Mouse (Mus musculus) embryonic facial prominence, embryonic 14.5 days (tissue): Measurements from ENCODE around the gene Ripor1. TPM values are rescaled to one million over a fixed set of nuclear protein-coding genes. Genes with fewer than 3 reads are reported as not detected.

Experiments used
- ATAC-seq: fragments of 200-750 bp; cut with Nextera tagmentation; 2 replicates; pipeline ENCODE4 v1.8.0; 2017; ENCODE audit warnings: low read depth, moderate number of reproducible peaks, moderate TSS enrichment
- DNase-seq: peaks from one replicate; pipeline ENCODE4 v3.0.0-alpha.2; 2015; ENCODE audit warnings: low spot score
- H3K27ac ChIP-seq: fragments of 300-500 bp; sonication (generic); replicated peaks from 2 replicates; pipeline ENCODE4 v1.5.1; 2014; ENCODE audit warnings: low read depth, mild to moderate bottlenecking, low read length, moderate library complexity
- H3K27me3 ChIP-seq: fragments of 300-500 bp; sonication (generic); replicated peaks from 2 replicates; pipeline ENCODE4 v1.6.1; 2014; ENCODE audit warnings: low read length; ENCODE audit not compliant: control insufficient read depth, insufficient read depth
- H3K36me3 ChIP-seq: fragments of 300-500 bp; sonication (generic); 2 replicates; pipeline ENCODE4 v1.6.1; 2014; ENCODE audit warnings: low read length, mixed read lengths; ENCODE audit not compliant: control insufficient read depth, insufficient read depth
- H3K4me1 ChIP-seq: fragments of 300-500 bp; sonication (generic); 2 replicates; pipeline ENCODE4 v1.6.1; 2014; ENCODE audit warnings: antibody characterized with exemption, low read length; ENCODE audit not compliant: control insufficient read depth, insufficient read depth
- H3K4me2 ChIP-seq: fragments of 300-500 bp; sonication (generic); 2 replicates; pipeline ENCODE4 v1.6.1; 2014; ENCODE audit warnings: low read depth, mild to moderate bottlenecking, low read length, moderate library complexity, mixed read lengths
- H3K4me3 ChIP-seq: fragments of 300-500 bp; sonication (generic); 2 replicates; pipeline ENCODE4 v1.5.1; 2014; ENCODE audit warnings: low read depth, mild to moderate bottlenecking, low read length
- H3K9ac ChIP-seq: fragments of 300-500 bp; sonication (generic); 2 replicates; pipeline ENCODE4 v1.6.1; 2014; ENCODE audit warnings: low read depth, mild to moderate bottlenecking, low read length, moderate library complexity, mixed read lengths
- H3K9me3 ChIP-seq: fragments of 300-500 bp; sonication (generic); 2 replicates; pipeline ENCODE4 v1.6.1; 2016; ENCODE audit warnings: low read length; ENCODE audit not compliant: control insufficient read depth
- WGBS: fragments of 180-500 bp; shearing (Covaris S2); extraction: QIAGEN DNeasy Blood & Tissue Kit; methylation state at CpG from one replicate; pipeline ENCODE4 v1.1.7; 2014; 5-methylcytosine and 5-hydroxymethylcytosine counted together
- microRNA counts: library from miRNA; unstranded; fragments of <30 nt; microRNA quantifications from one replicate; lab custom pipeline; 2017
- microRNA-seq: library from miRNA; unstranded; fragments of <30 nt; microRNA quantifications from one replicate; pipeline ENCODE4, GENCODE M21; 2016; ENCODE audit warnings: borderline number of aligned reads
- polyA plus RNA-seq: library from polyadenylated mRNA; unstranded; fragments of >200 nt; fragmentation: Nextera tagmentation; extraction: Ambion mirVana; gene quantifications from 2 replicates; pipeline ENCODE4 v1.2.1, GENCODE M21; 2014

Gene Ripor1
- polyA plus RNA-seq, 1 experiment from 2014 or later: 23.6 TPM

- Histone ChIP-seq H3K9ac (peak overlapping the region; percentile 99), H3K9me3 (no peaks in the 10 kb centered on the region), H3K27ac (0 out of 2 replicates have a peak overlapping the region, but pooled peaks have one; percentile 99), H3K36me3 (peaks cover 14% of the 10 kb centered on the region; the same call in 1 of the 2 replicates), H3K4me1 (peaks cover 14% of the 10 kb centered on the region), H3K4me2 (peak overlapping the region; percentile 67), H3K27me3 (no peaks in the 10 kb centered on the region), H3K4me3 (peak overlapping the region; percentile 91)
- DNase-seq: no peak
- WGBS: 81% methylated on average over 4 of the region's 4 CpGs
- ATAC-seq: no peak
Measured at GRCm38 (mm10) chr8:105638510-105638909, 33.5 kb downstream of the Ripor1 start.

- Histone ChIP-seq H3K27ac (no peak overlapping the region), H3K9ac (no peak overlapping the region), H3K36me3 (peaks cover 25% of the 10 kb centered on the region), H3K27me3 (no peaks in the 10 kb centered on the region), H3K4me1 (peaks cover 14% of the 10 kb centered on the region), H3K9me3 (no peaks in the 10 kb centered on the region), H3K4me3 (no peak overlapping the region), H3K4me2 (no peak overlapping the region)
- ATAC-seq (no peak), DNase-seq (no peak)
- WGBS: 83% methylated on average over 1 of the region's 1 CpGs
Measured at GRCm38 (mm10) chr8:105639835-105640234, 34.8 kb downstream of the Ripor1 start.

GRCm38 (mm10) chr8:105640511-105640910 lies 35.5 kb downstream of the Ripor1 start:
- peaks cover 14% of the 10 kb centered on the region for H3K4me1 ChIP-seq
- H3K9ac ChIP-seq: no peak overlapping the region
- no peak overlapping the region for H3K4me2 ChIP-seq
- H3K9me3 ChIP-seq: no peaks in the 10 kb centered on the region
- 79% methylated on average over 2 of the region's 2 CpGs for WGBS
- DNase-seq: no peak
- no peak overlapping the region for H3K27ac ChIP-seq
- H3K27me3 ChIP-seq: no peaks in the 10 kb centered on the region
- H3K4me3 ChIP-seq: no peak overlapping the region
- peaks cover 32% of the 10 kb centered on the region for H3K36me3 ChIP-seq
- ATAC-seq: no peak

- WGBS: 96% methylated on average over 1 of the region's 1 CpGs
- no peaks in the 10 kb centered on the region for H3K27me3 ChIP-seq
- peaks cover 52% of the 10 kb centered on the region for H3K36me3 ChIP-seq
- no peak overlapping the region for H3K27ac ChIP-seq
- DNase-seq (no peak), ATAC-seq (no peak)
- no peak overlapping the region for H3K4me3 ChIP-seq
- no peak overlapping the region for H3K4me2 ChIP-seq
- no peaks in the 10 kb centered on the region for H3K4me1 ChIP-seq
- no peaks in the 10 kb centered on the region for H3K9me3 ChIP-seq
- no peak overlapping the region for H3K9ac ChIP-seq
Measured at GRCm38 (mm10) chr8:105645205-105645604, 40.1 kb downstream of the Ripor1 start.

- Histone ChIP-seq H3K27ac (no peak overlapping the region), H3K4me2 (no peak overlapping the region), H3K4me1 (no peaks in the 10 kb centered on the region), H3K36me3 (peaks cover 62% of the 10 kb centered on the region), H3K4me3 (no peak overlapping the region), H3K9me3 (no peaks in the 10 kb centered on the region), H3K27me3 (no peaks in the 10 kb centered on the region), H3K9ac (no peak overlapping the region)
- 97% methylated on average over 1 of the region's 1 CpGs for WGBS
- no peak for DNase-seq
- ATAC-seq: no peak
Measured at GRCm38 (mm10) chr8:105648929-105649328, 43.9 kb downstream of the Ripor1 start.

- DNase-seq: no peak
- ATAC-seq: no peak
- H3K27me3 ChIP-seq: no peaks in the 10 kb centered on the region
Measured at GRCm38 (mm10) chr8:105657641-105658040, 52.6 kb downstream of the Ripor1 start.

GRCm38 (mm10) chr8:105661167-105661566 lies 56.1 kb downstream of the Ripor1 start:
- Histone ChIP-seq H3K36me3 (peaks cover 36% of the 10 kb centered on the region), H3K9me3 (no peaks in the 10 kb centered on the region), H3K27me3 (no peaks in the 10 kb centered on the region), H3K4me3 (no peak overlapping the region), H3K9ac (no peak overlapping the region), H3K4me1 (no peaks in the 10 kb centered on the region), H3K4me2 (no peak overlapping the region), H3K27ac (no peak overlapping the region)
- DNase-seq (peak; percentile 42), ATAC-seq (no peak)
- WGBS: 78% methylated on average over 3 of the region's 3 CpGs

More at GRCm38 (mm10) chr8:105657641-105658040, 52.6 kb downstream of the Ripor1 start:
- no peak overlapping the region for H3K27ac ChIP-seq
- no peaks in the 10 kb centered on the region for H3K9me3 ChIP-seq
- no peak overlapping the region for H3K4me2 ChIP-seq
- peaks cover 36% of the 10 kb centered on the region for H3K36me3 ChIP-seq
- H3K4me1 ChIP-seq: no peaks in the 10 kb centered on the region
- H3K4me3 ChIP-seq: no peak overlapping the region
- no peak overlapping the region for H3K9ac ChIP-seq

MicroRNA genes within 50 kb of the gene (microRNA counts, 519-probe panel; counts per million panel counts)
- microRNA mmu-miR-1966 (lab: Ali Mortazavi, UCI): 2,562 counts per million, percentile 53 among the panel's probes with 10 or more counts

Small RNA genes within 50 kb of the gene (microRNA-seq; reads per million reads assigned to microRNA genes)
- gene Mir1966: not detected

Other genes with a start within 250 kb of the Ripor1 start
- gene Plekhg4, start 232.0 kb upstream of the Ripor1 start, polyA plus RNA-seq: 0.25 and 0.63 TPM in 2 replicates
- not detected in 2 replicates for gene Kctd19, start 191.8 kb upstream of the Ripor1 start, polyA plus RNA-seq
- gene Lrrc36, start 191.7 kb upstream of the Ripor1 start, polyA plus RNA-seq: 0.46 and 0.58 TPM in 2 replicates
- gene Tppp3, start 133.7 kb upstream of the Ripor1 start, polyA plus RNA-seq: 186 and 243 TPM in 2 replicates
- gene Zdhhc1, start 108.4 kb upstream of the Ripor1 start, polyA plus RNA-seq: 30.1 and 38.6 TPM in 2 replicates
- gene Hsd11b2, start 86.5 kb upstream of the Ripor1 start, polyA plus RNA-seq: 1.1 and 2.2 TPM in 2 replicates
- 92.7 and 102 TPM in 2 replicates for gene Atp6v0d1, start 39.2 kb upstream of the Ripor1 start, polyA plus RNA-seq
- gene Ctcf, start 31.3 kb downstream of the Ripor1 start, polyA plus RNA-seq: 80.9 and 82.5 TPM in 2 replicates
- 1.7 and 1.9 TPM in 2 replicates for gene Agrp, start 32.1 kb downstream of the Ripor1 start, polyA plus RNA-seq
- 1.1 and 1.4 TPM in 2 replicates for gene Carmil2, start 81.0 kb downstream of the Ripor1 start, polyA plus RNA-seq
- 56.4 and 58.7 TPM in 2 replicates for gene Acd, start 95.8 kb downstream of the Ripor1 start, polyA plus RNA-seq
- 17.8 and 18.4 TPM in 2 replicates for gene Pard6a, start 95.9 kb downstream of the Ripor1 start, polyA plus RNA-seq
- gene 4933405L10Rik, start 102.4 kb downstream of the Ripor1 start, polyA plus RNA-seq: 0.42 TPM in 1 of 2 replicates, not detected in the other
- gene Enkd1, start 103.0 kb downstream of the Ripor1 start, polyA plus RNA-seq: 20.7 and 20.8 TPM in 2 replicates
- gene Gfod2, start 153.4 kb downstream of the Ripor1 start, polyA plus RNA-seq: 14.7 and 15.1 TPM in 2 replicates
- gene Ranbp10, start 222.1 kb downstream of the Ripor1 start, polyA plus RNA-seq: 10.8 and 11.2 TPM in 2 replicates
- 0.52 and 3.4 TPM in 2 replicates for gene Tsnaxip1, start 222.5 kb downstream of the Ripor1 start, polyA plus RNA-seq
- gene Cenpt, start 248.0 kb downstream of the Ripor1 start, polyA plus RNA-seq: 35.0 and 35.8 TPM in 2 replicates
- 59.6 and 61.8 TPM in 2 replicates for gene Thap11, start 249.9 kb downstream of the Ripor1 start, polyA plus RNA-seq